Mouse (Mus musculus) kidney, embryonic 15.5 days (tissue): Measurements from ENCODE around the gene Fam20a. TPM values are rescaled to one million over a fixed set of nuclear protein-coding genes. Genes with fewer than 3 reads are reported as not detected.

Experiments used
- ATAC-seq: fragments of 200-750 bp; cut with Nextera tagmentation; replicated peaks from 2 replicates; pipeline ENCODE4 v1.8.0; 2017; ENCODE audit warnings: moderate TSS enrichment; ENCODE audit not compliant: low FRiP score
- H3K27ac ChIP-seq: fragments of 300-500 bp; sonication (generic); 2 replicates; pipeline ENCODE4 v1.5.1; 2015; ENCODE audit warnings: mild to moderate bottlenecking, inconsistent platforms
- H3K27me3 ChIP-seq: fragments of 300-500 bp; sonication (generic); 2 replicates; pipeline ENCODE4 v1.6.1; 2015; ENCODE audit warnings: inconsistent platforms
- H3K36me3 ChIP-seq: fragments of 300-500 bp; sonication (generic); 2 replicates; pipeline ENCODE4 v1.6.1; 2015; ENCODE audit warnings: inconsistent platforms
- H3K4me1 ChIP-seq: fragments of 300-500 bp; sonication (generic); 2 replicates; pipeline ENCODE4 v1.6.1; 2015; ENCODE audit warnings: inconsistent platforms
- H3K4me2 ChIP-seq: fragments of 300-500 bp; sonication (generic); 2 replicates; pipeline ENCODE4 v1.6.1; 2015; ENCODE audit warnings: moderate library complexity, mild to moderate bottlenecking, inconsistent platforms
- H3K4me3 ChIP-seq: fragments of 300-500 bp; sonication (generic); replicated peaks from 2 replicates; pipeline ENCODE4 v1.5.1; 2015; ENCODE audit warnings: mild to moderate bottlenecking, inconsistent platforms
- H3K9ac ChIP-seq: fragments of 300-500 bp; sonication (generic); 2 replicates; pipeline ENCODE4 v1.6.1; 2015; ENCODE audit warnings: mild to moderate bottlenecking, inconsistent platforms
- H3K9me3 ChIP-seq: fragments of 300-500 bp; sonication (generic); replicated peaks from 2 replicates; pipeline ENCODE4 v1.6.1; 2016; ENCODE audit warnings: inconsistent platforms
- WGBS: fragments of 180-500 bp; shearing (Covaris S2); methylation state at CpG from one replicate; pipeline ENCODE4 v1.1.7; 2015; ENCODE audit warnings: mixed read lengths; 5-methylcytosine and 5-hydroxymethylcytosine counted together
- polyA plus RNA-seq: library from polyadenylated mRNA; unstranded; fragments of >200 nt; fragmentation: Nextera tagmentation; extraction: Ambion mirVana; gene quantifications from 2 replicates; pipeline ENCODE4 v1.2.1, GENCODE M21; 2015

Gene Fam20a
- polyA plus RNA-seq, 1 experiment from 2014 or later: 2.3 TPM

GRCm38 (mm10) chr11:109699784-109700183 is 22.3 kb downstream of the Fam20a start:
- Histone ChIP-seq H3K36me3 (no peaks in the 10 kb centered on the region), H3K9ac (no peak overlapping the region), H3K4me3 (no peak overlapping the region), H3K9me3 (no peaks in the 10 kb centered on the region), H3K4me1 (peaks cover 14% of the 10 kb centered on the region), H3K4me2 (no peak overlapping the region), H3K27ac (no peak overlapping the region), H3K27me3 (no peaks in the 10 kb centered on the region)
- WGBS: 71% methylated on average over 2 of the region's 2 CpGs
- ATAC-seq: no peak

DNA sequence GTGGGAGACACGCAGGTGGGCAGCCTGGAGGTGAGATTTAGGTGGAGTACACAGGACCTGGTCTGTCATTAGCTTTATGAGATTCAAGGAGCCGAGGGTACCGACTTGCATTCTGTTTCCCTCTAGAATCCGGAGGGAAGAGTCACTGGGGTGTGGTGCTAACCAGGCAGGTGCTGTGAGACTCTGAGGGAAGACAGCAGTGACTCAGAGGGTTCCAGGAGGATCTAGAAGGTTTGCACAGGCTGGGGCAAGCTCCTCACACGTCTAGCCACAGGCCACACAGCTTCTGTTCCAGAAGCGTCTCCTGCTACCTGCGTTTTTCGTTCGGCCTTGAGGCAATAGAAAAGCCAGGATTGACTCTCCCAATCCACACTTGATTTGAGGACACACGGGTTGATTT is 23.3 kb downstream of the Fam20a start:
- ATAC-seq: no peak
- H3K36me3 ChIP-seq: no peaks in the 10 kb centered on the region
- no peak overlapping the region for H3K27ac ChIP-seq
- no peak overlapping the region for H3K9ac ChIP-seq
- 86% methylated on average over 10 of the region's 10 CpGs for WGBS
- no peaks in the 10 kb centered on the region for H3K9me3 ChIP-seq
- H3K27me3 ChIP-seq: no peaks in the 10 kb centered on the region
- no peak overlapping the region for H3K4me3 ChIP-seq
- peaks cover 7% of the 10 kb centered on the region; the same call in 1 of the 2 replicates for H3K4me1 ChIP-seq
- H3K4me2 ChIP-seq: no peak overlapping the region

DNA sequence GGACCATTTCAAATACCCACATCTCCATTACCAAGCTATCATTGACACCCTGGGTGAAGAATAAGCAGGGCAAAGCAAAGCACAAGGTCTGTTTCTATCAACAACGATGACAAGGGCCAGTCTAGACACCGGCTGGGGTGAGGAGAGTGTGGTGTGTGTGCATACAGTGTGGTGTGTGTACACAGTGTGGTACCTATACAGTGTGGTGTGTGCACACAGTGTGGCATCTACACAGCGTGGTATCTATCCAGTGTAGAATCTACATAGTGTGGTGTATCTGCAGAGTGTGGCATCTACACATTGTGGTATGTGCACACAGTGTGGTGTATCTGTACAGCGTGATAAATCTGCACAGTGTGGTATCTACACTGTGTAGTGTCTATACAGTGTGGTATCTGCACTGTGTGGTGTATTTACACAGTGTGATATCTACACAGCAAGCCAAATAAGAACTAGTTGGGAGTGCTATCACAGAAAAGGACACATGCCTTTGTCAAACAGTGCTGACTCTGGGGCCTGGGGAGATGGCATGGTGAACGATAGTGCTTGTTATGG is 24.9 kb downstream of the Fam20a start:
- 93% methylated on average over 5 of the region's 5 CpGs for WGBS
- H3K36me3 ChIP-seq: no peaks in the 10 kb centered on the region
- ATAC-seq: no peak
- no peaks in the 10 kb centered on the region for H3K27me3 ChIP-seq
- no peak overlapping the region for H3K4me2 ChIP-seq
- no peak overlapping the region for H3K9ac ChIP-seq
- H3K4me3 ChIP-seq: no peak overlapping the region
- H3K27ac ChIP-seq: no peak overlapping the region
- no peaks in the 10 kb centered on the region for H3K9me3 ChIP-seq
- H3K4me1 ChIP-seq: peaks cover 4% of the 10 kb centered on the region; the same call in 1 of the 2 replicates

DNA sequence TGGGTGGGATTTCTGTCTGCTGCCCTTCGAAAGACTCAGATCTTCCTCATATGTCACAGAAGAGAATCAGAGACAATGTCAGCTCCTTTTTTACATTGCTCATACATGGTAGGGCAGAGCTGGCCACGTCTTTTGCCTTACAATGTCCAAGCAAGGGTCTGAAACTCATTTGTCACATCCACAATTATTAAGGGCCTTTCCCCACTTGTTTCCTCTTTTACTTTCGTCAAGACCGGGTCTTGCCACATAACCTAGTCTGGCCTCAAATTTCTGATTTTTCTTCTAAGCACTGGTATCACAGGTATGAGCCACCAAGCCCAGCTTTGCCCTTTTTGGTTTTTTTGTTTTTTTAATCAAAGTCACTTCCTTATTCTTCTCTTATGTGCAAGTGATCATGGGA is 25.6 kb downstream of the Fam20a start:
- Histone ChIP-seq H3K27me3 (no peaks in the 10 kb centered on the region), H3K4me3 (no peak overlapping the region), H3K27ac (no peak overlapping the region), H3K9me3 (no peaks in the 10 kb centered on the region), H3K9ac (no peak overlapping the region), H3K4me2 (no peak overlapping the region), H3K4me1 (peaks cover 4% of the 10 kb centered on the region; the same call in 1 of the 2 replicates), H3K36me3 (no peaks in the 10 kb centered on the region)
- no peak for ATAC-seq
- 88% methylated on average over 4 of the region's 4 CpGs for WGBS

DNA sequence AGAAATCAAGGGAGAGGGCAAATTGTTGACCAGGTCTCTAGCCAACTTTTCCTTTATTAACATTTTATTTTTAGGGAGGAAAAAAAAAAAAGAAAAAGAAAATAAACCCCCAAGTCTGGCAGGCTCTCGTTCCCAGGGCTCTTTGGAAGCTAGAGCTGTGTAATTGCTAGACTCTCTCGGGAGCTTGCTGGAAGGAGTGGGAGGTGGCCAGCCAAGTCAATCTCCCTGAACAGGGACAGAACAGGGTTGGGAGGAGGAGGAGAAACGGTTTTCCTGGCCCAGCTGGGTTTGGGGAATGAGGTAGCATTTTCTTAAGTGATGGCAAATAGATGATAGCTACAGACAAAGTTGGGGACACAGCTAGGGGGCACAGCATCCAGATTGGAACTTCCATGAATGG is 29.3 kb downstream of the Fam20a start:
- Histone ChIP-seq H3K27ac (no peak overlapping the region), H3K9ac (no peak overlapping the region), H3K27me3 (no peaks in the 10 kb centered on the region), H3K4me2 (no peak overlapping the region), H3K4me3 (no peak overlapping the region), H3K4me1 (no peaks in the 10 kb centered on the region), H3K36me3 (no peaks in the 10 kb centered on the region), H3K9me3 (no peaks in the 10 kb centered on the region)
- ATAC-seq: no peak
- WGBS: 6% methylated on average over 3 of the region's 3 CpGs

GRCm38 (mm10) chr11:109689539-109689938 is 32.5 kb downstream of the Fam20a start:
- Histone ChIP-seq H3K4me2 (no peak overlapping the region), H3K9ac (no peak overlapping the region), H3K27ac (no peak overlapping the region), H3K9me3 (no peaks in the 10 kb centered on the region), H3K36me3 (no peaks in the 10 kb centered on the region), H3K27me3 (no peaks in the 10 kb centered on the region), H3K4me3 (no peak overlapping the region), H3K4me1 (no peaks in the 10 kb centered on the region)
- WGBS: 84% methylated on average over 4 of the region's 4 CpGs
- ATAC-seq: no peak

GRCm38 (mm10) chr11:109682221-109682620 is 39.9 kb downstream of the Fam20a start:
- ATAC-seq: no peak
- 90% methylated on average over 6 of the region's 6 CpGs for WGBS
- Histone ChIP-seq H3K27me3 (no peaks in the 10 kb centered on the region), H3K4me2 (no peak overlapping the region), H3K9ac (no peak overlapping the region), H3K9me3 (no peaks in the 10 kb centered on the region), H3K36me3 (no peaks in the 10 kb centered on the region), H3K27ac (no peak overlapping the region), H3K4me3 (no peak overlapping the region), H3K4me1 (no peaks in the 10 kb centered on the region)

GRCm38 (mm10) chr11:109681556-109681955 is 40.5 kb downstream of the Fam20a start:
- no peaks in the 10 kb centered on the region for H3K4me1 ChIP-seq
- H3K27me3 ChIP-seq: no peaks in the 10 kb centered on the region
- no peak for ATAC-seq
- no peak overlapping the region for H3K27ac ChIP-seq
- no peak overlapping the region for H3K4me2 ChIP-seq
- no peak overlapping the region for H3K9ac ChIP-seq
- H3K4me3 ChIP-seq: no peak overlapping the region
- no peaks in the 10 kb centered on the region for H3K36me3 ChIP-seq
- no peaks in the 10 kb centered on the region for H3K9me3 ChIP-seq
- 81% methylated on average over 3 of the region's 3 CpGs for WGBS

GRCm38 (mm10) chr11:109680934-109681333 is 41.1 kb downstream of the Fam20a start:
- Histone ChIP-seq H3K9me3 (no peaks in the 10 kb centered on the region), H3K4me1 (no peaks in the 10 kb centered on the region), H3K36me3 (no peaks in the 10 kb centered on the region), H3K4me2 (no peak overlapping the region), H3K4me3 (no peak overlapping the region), H3K27ac (no peak overlapping the region), H3K9ac (no peak overlapping the region), H3K27me3 (no peaks in the 10 kb centered on the region)
- no peak for ATAC-seq
- 64% methylated on average over 9 of the region's 9 CpGs for WGBS

- ATAC-seq: no peak
- 71% methylated on average over 12 of the region's 12 CpGs for WGBS
- Histone ChIP-seq H3K4me1 (peaks cover 1% of the 10 kb centered on the region), H3K4me3 (no peak overlapping the region), H3K9ac (no peak overlapping the region), H3K27me3 (no peaks in the 10 kb centered on the region), H3K9me3 (no peaks in the 10 kb centered on the region), H3K36me3 (no peaks in the 10 kb centered on the region), H3K4me2 (no peak overlapping the region), H3K27ac (no peak overlapping the region)
Measured at GRCm38 (mm10) chr11:109678291-109678690, 43.8 kb downstream of the Fam20a start.

DNA sequence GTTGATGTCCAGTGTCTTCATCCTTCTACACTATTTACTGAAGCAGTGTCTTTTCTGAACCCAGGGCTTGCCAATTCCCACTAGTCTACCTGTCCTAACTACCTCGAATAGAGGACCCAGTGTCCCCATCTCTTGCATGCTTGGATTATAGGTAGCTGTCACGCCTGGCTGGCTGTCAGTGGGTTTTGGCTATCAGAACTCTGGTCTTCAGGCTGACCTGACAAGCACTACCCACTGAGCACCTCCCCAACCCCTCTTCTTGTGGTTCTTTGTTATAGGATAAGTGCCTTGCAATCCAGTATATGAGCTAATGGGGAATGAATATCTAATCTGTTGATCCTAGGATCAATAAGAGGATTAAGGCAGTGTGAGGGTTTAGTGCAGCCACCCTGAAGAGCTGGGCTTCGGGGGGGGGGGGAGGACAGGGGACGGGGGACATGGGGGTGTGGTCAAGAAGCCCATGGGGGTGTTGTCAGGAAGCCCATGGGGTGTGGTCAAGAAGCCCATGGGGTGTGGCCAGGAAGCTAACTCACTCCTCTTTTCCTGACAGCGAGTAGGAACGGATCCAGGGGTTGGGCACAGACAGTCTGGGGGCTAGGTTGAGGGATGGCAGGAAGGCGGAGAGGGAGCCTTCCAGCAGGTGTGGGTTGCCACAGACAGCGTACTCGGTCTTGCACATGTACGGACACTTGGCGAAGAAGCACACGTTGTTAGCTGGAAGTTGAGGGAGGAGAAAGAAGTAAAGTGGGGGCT is 45.3 kb downstream of the Fam20a start:
- no peak for ATAC-seq
- Histone ChIP-seq H3K4me3 (no peak overlapping the region), H3K9me3 (no peaks in the 10 kb centered on the region), H3K27ac (no peak overlapping the region), H3K4me2 (no peak overlapping the region), H3K4me1 (peaks cover 12% of the 10 kb centered on the region), H3K27me3 (no peaks in the 10 kb centered on the region), H3K36me3 (no peaks in the 10 kb centered on the region), H3K9ac (no peak overlapping the region)
- WGBS: 77% methylated on average over 12 of the region's 12 CpGs

DNA sequence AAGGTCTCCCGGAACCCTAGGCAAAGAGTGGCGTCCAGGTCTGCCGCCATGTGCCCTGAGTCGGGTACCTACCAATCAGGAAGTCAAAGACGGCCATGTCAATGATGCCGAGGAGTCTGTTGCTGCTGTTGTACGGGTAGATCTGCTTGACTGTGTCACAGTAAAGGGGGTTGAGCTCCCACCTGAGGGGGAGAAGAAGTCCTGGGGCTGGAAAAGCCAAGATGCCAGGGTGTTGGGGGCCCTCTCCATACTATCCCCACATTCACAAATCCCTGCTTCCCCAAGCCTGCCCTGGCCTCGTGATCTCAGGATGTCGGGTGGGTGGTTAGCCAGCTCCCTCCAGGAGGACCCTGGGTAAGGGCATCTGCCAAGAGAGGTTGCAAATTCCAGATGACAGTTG is 46.3 kb downstream of the Fam20a start:
- 88% methylated on average over 9 of the region's 9 CpGs for WGBS
- Histone ChIP-seq H3K9ac (no peak overlapping the region), H3K4me3 (no peak overlapping the region), H3K9me3 (no peaks in the 10 kb centered on the region), H3K36me3 (peaks cover 4% of the 10 kb centered on the region; the same call in 1 of the 2 replicates), H3K27me3 (no peaks in the 10 kb centered on the region), H3K4me1 (peaks cover 18% of the 10 kb centered on the region), H3K27ac (no peak overlapping the region), H3K4me2 (no peak overlapping the region)
- ATAC-seq: no peak

DNA sequence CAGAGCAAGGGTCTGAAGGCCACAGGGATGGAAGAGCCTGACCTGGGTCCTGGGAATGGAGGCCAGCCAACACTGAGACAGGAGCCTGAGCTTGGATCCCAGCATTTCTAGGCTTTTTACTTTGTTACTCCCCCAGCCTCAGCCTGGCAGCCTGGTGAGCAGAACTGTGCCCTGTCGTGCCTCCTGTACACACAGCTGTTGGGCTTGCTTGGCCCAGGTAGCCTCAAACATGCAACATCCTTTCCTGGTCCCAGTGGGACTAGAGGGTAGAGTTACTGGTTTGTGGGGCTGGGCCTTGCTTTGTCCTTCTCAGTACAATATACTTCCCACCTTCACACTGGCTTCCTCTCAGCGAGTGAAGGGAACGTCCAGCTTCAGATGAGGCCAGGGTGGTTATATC is 46.9 kb downstream of the Fam20a start:
- ATAC-seq: no peak
- H3K4me1 ChIP-seq: peaks cover 21% of the 10 kb centered on the region
- H3K4me2 ChIP-seq: no peak overlapping the region
- H3K4me3 ChIP-seq: no peak overlapping the region
- H3K9ac ChIP-seq: no peak overlapping the region
- H3K27me3 ChIP-seq: no peaks in the 10 kb centered on the region
- H3K9me3 ChIP-seq: no peaks in the 10 kb centered on the region
- no peak overlapping the region for H3K27ac ChIP-seq
- H3K36me3 ChIP-seq: peaks cover 8% of the 10 kb centered on the region
- WGBS: 69% methylated on average over 3 of the region's 3 CpGs
